Mouse (Mus musculus): ENCODE measurements around the gene Me3. TPM values are rescaled to one million over a fixed set of nuclear protein-coding genes. Genes with fewer than 3 reads are reported as not detected.

Me3 gene
- total RNA-seq, 1 experiment: 0.13 TPM

- TF ChIP-seq HCFC1 (IDR thresholded peaks at IDR 0.05; ENCODE audit: borderline replicate concordance, insufficient read depth, low read length) (no peak), ZC3H11A (IDR thresholded peaks at IDR 0.05; ENCODE audit: borderline replicate concordance, low read depth, low read length) (no peak), MAFK (IDR thresholded peaks at IDR 0.05; ENCODE audit: insufficient read depth, low read depth, low read length) (no peak), CHD2 (IDR thresholded peaks at IDR 0.05; ENCODE audit: low read depth, low read length) (no peak), ZNF384 (IDR thresholded peaks at IDR 0.05; ENCODE audit: low read depth, low read length) (no peak)
- Histone ChIP-seq H3K27ac (ENCODE audit: insufficient read depth, low read depth, low read length, poor library complexity, severe bottlenecking) (no peak overlapping the region), H3K4me3 (ENCODE audit: insufficient read depth in 1 of 2, low read depth in 1 of 2, low read length in 2 of 2, poor library complexity in 1 of 2, severe bottlenecking in 1 of 2) (no peak overlapping the region), H3K36me3 (ENCODE audit: control insufficient read depth, insufficient read depth, low read length, poor library complexity, severe bottlenecking) (no peaks in the 10 kb centered on the region), H3K9ac (ENCODE audit: insufficient read depth, low read depth, low read length, poor library complexity, severe bottlenecking) (no peak overlapping the region), H3K9me3 (ENCODE audit: control insufficient read depth, insufficient read depth, low read depth, low read length) (no peaks in the 10 kb centered on the region), H3K4me1 (ENCODE audit: control insufficient read depth in 2 of 2, insufficient read depth in 2 of 2, low read length in 2 of 2, poor library complexity in 1 of 2) (peaks cover 4 to 5% of the 10 kb centered on the region in 2 experiments; a peak in 2 of 4 replicates)
- in situ Hi-C loops (cut with MboI; ENCODE audit: low sequenced_read_pairs in 2 of 2, unreplicated experiment in 2 of 2): no loop called here
- no peak for DNase-seq (ENCODE audit: low read depth, low spot score)
These were observed 137.8 kb downstream of the Me3 start for GRCm38 (mm10) chr7:89770021-89770420.

GRCm38 (mm10) chr7:89772906-89773305, 140.7 kb downstream of the Me3 start:
- no peak for TF ChIP-seq CHD2 (IDR thresholded peaks at IDR 0.05; ENCODE audit: low read depth, low read length)
- TF ChIP-seq HCFC1 (IDR thresholded peaks at IDR 0.05; ENCODE audit: borderline replicate concordance, insufficient read depth, low read length): no peak
- no peak for TF ChIP-seq ZC3H11A (IDR thresholded peaks at IDR 0.05; ENCODE audit: borderline replicate concordance, low read depth, low read length)
- no peak for TF ChIP-seq MAFK (IDR thresholded peaks at IDR 0.05; ENCODE audit: insufficient read depth, low read depth, low read length)
- no peak for TF ChIP-seq ZNF384 (IDR thresholded peaks at IDR 0.05; ENCODE audit: low read depth, low read length)
- in situ Hi-C loops (cut with MboI; ENCODE audit: low sequenced_read_pairs in 2 of 2, unreplicated experiment in 2 of 2): no loop called here

GRCm38 (mm10) chr7:89773352-89773921, 141.2 kb downstream of the Me3 start:
- DNase-seq (ENCODE audit: low read depth, low spot score): peak; percentile 29
- Histone ChIP-seq H3K4me3 (ENCODE audit: insufficient read depth in 1 of 2, low read depth in 1 of 2, low read length in 2 of 2, poor library complexity in 1 of 2, severe bottlenecking in 1 of 2) (no peak overlapping the region), H3K36me3 (ENCODE audit: control insufficient read depth, insufficient read depth, low read length, poor library complexity, severe bottlenecking) (no peaks in the 10 kb centered on the region), H3K27ac (ENCODE audit: insufficient read depth, low read depth, low read length, poor library complexity, severe bottlenecking) (no peak overlapping the region), H3K9me3 (ENCODE audit: control insufficient read depth, insufficient read depth, low read depth, low read length) (no peaks in the 10 kb centered on the region), H3K4me1 (ENCODE audit: control insufficient read depth in 2 of 2, insufficient read depth in 2 of 2, low read length in 2 of 2, poor library complexity in 1 of 2) (peaks cover 4 to 5% of the 10 kb centered on the region in 2 experiments; a peak in 2 of 4 replicates), H3K9ac (ENCODE audit: insufficient read depth, low read depth, low read length, poor library complexity, severe bottlenecking) (no peak overlapping the region)
- in situ Hi-C loops (cut with MboI; ENCODE audit: low sequenced_read_pairs in 2 of 2, unreplicated experiment in 2 of 2): no loop called here
- no peak for TF ChIP-seq ZNF384 (IDR thresholded peaks at IDR 0.05; ENCODE audit: low read depth, low read length)
- no peak for TF ChIP-seq MAFK (IDR thresholded peaks at IDR 0.05; ENCODE audit: insufficient read depth, low read depth, low read length)
- TF ChIP-seq CHD2 (IDR thresholded peaks at IDR 0.05; ENCODE audit: low read depth, low read length): no peak
- no peak for TF ChIP-seq HCFC1 (IDR thresholded peaks at IDR 0.05; ENCODE audit: borderline replicate concordance, insufficient read depth, low read length)
- TF ChIP-seq ZC3H11A (IDR thresholded peaks at IDR 0.05; ENCODE audit: borderline replicate concordance, low read depth, low read length): no peak

More at GRCm38 (mm10) chr7:89772906-89773305, 140.7 kb downstream of the Me3 start:
- no peak for DNase-seq (ENCODE audit: low read depth, low spot score)
- Histone ChIP-seq H3K36me3 (ENCODE audit: control insufficient read depth, insufficient read depth, low read length, poor library complexity, severe bottlenecking) (no peaks in the 10 kb centered on the region), H3K27ac (ENCODE audit: insufficient read depth, low read depth, low read length, poor library complexity, severe bottlenecking) (no peak overlapping the region), H3K9me3 (ENCODE audit: control insufficient read depth, insufficient read depth, low read depth, low read length) (no peaks in the 10 kb centered on the region), H3K4me1 (ENCODE audit: control insufficient read depth in 2 of 2, insufficient read depth in 2 of 2, low read length in 2 of 2, poor library complexity in 1 of 2) (peaks cover 4 to 5% of the 10 kb centered on the region in 2 experiments; a peak in 2 of 4 replicates), H3K9ac (ENCODE audit: insufficient read depth, low read depth, low read length, poor library complexity, severe bottlenecking) (no peak overlapping the region), H3K4me3 (ENCODE audit: insufficient read depth in 1 of 2, low read depth in 1 of 2, low read length in 2 of 2, poor library complexity in 1 of 2, severe bottlenecking in 1 of 2) (no peak overlapping the region)

DNA sequence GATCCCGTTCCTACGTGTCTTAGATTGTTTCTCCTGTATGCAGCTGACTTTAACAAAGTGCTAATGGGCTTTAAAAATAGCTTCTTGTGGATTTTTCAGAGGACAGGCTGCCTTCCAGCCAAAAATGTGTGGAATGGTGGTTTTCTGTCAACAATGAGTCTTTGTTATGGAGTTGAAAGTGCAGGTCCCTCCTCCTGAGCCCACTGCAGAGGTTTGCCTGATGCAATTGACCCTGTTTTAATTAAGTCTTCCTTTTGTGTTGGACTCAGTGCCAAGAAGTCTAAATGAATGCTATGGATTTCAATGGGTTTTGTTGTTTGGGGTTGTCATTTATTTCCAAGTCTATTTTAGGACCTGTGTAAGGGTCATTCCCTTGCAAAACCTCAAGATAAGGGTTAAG, 141.7 kb downstream of the Me3 start:
- Histone ChIP-seq H3K36me3 (ENCODE audit: control insufficient read depth, insufficient read depth, low read length, poor library complexity, severe bottlenecking) (no peaks in the 10 kb centered on the region), H3K4me3 (ENCODE audit: insufficient read depth in 1 of 2, low read depth in 1 of 2, low read length in 2 of 2, poor library complexity in 1 of 2, severe bottlenecking in 1 of 2) (no peak overlapping the region), H3K27ac (ENCODE audit: insufficient read depth, low read depth, low read length, poor library complexity, severe bottlenecking) (no peak overlapping the region), H3K9ac (ENCODE audit: insufficient read depth, low read depth, low read length, poor library complexity, severe bottlenecking) (no peak overlapping the region), H3K4me1 (ENCODE audit: control insufficient read depth in 2 of 2, insufficient read depth in 2 of 2, low read length in 2 of 2, poor library complexity in 1 of 2) (peaks cover 4 to 5% of the 10 kb centered on the region in 2 experiments; a peak in 2 of 4 replicates), H3K9me3 (ENCODE audit: control insufficient read depth, insufficient read depth, low read depth, low read length) (no peaks in the 10 kb centered on the region)
- TF ChIP-seq CHD2 (IDR thresholded peaks at IDR 0.05; ENCODE audit: low read depth, low read length) (no peak), ZC3H11A (IDR thresholded peaks at IDR 0.05; ENCODE audit: borderline replicate concordance, low read depth, low read length) (no peak), MAFK (IDR thresholded peaks at IDR 0.05; ENCODE audit: insufficient read depth, low read depth, low read length) (no peak), ZNF384 (IDR thresholded peaks at IDR 0.05; ENCODE audit: low read depth, low read length) (no peak), HCFC1 (IDR thresholded peaks at IDR 0.05; ENCODE audit: borderline replicate concordance, insufficient read depth, low read length) (no peak)
- DNase-seq (ENCODE audit: low read depth, low spot score): no peak
- in situ Hi-C loops (cut with MboI; ENCODE audit: low sequenced_read_pairs in 2 of 2, unreplicated experiment in 2 of 2): no loop called here
